Mouse (Mus musculus) bone marrow macrophage, adult 2 months (primary cell): ENCODE results near the gene Tet1. TPM values are rescaled to one million over a fixed set of nuclear protein-coding genes. Genes with fewer than 3 reads are reported as not detected.

Experiments
- H3K27ac ChIP-seq: 2 replicates; pipeline ENCODE4 v1.5.1; 2012; ENCODE audit warnings: low read depth, low read length; ENCODE audit not compliant: insufficient read depth
- H3K4me1 ChIP-seq: 2 replicates; pipeline ENCODE4 v1.6.1; 2012; ENCODE audit warnings: low read length; ENCODE audit not compliant: control insufficient read depth, insufficient read depth
- H3K4me3 ChIP-seq: 2 replicates; pipeline ENCODE4 v1.5.1; 2012; ENCODE audit warnings: mild to moderate bottlenecking, low read length, moderate library complexity; ENCODE audit not compliant: insufficient read depth
- CTCF ChIP-seq: IDR thresholded peaks from 2 replicates; pipeline ENCODE4 v1.5.1; 2012; ENCODE audit warnings: low read depth, mild to moderate bottlenecking, low read length, moderate library complexity
- POLR2A ChIP-seq: IDR thresholded peaks from 2 replicates; pipeline ENCODE4 v1.6.1; 2012; ENCODE audit warnings: mild to moderate bottlenecking, low read depth, low read length, borderline replicate concordance
- polyA plus RNA-seq: library from polyadenylated mRNA; stranded (reverse); fragments of >200 nt; gene quantifications from 2 replicates; pipeline ENCODE4 v1.2.4, GENCODE M21; 2012; ENCODE audit not compliant: missing spikeins, insufficient read depth, insufficient read length

Gene Tet1
- polyA plus RNA-seq, 1 experiment, result 0.67 TPM

- no peaks in the 10 kb centered on the region for H3K4me1 ChIP-seq
- H3K27ac ChIP-seq, result no peak overlapping the region
- H3K4me3 ChIP-seq, result no peak overlapping the region
- TF ChIP-seq POLR2A (no peak), CTCF (no peak)
Measured at GRCm38 (mm10) chr10:62875565-62875964, 33.2 kb downstream of the Tet1 start.

- Histone ChIP-seq H3K4me3 (no peak overlapping the region), H3K4me1 (no peaks in the 10 kb centered on the region), H3K27ac (no peak overlapping the region)
- TF ChIP-seq POLR2A, result no peak
- no peak for TF ChIP-seq CTCF
Measured at GRCm38 (mm10) chr10:62874828-62875227, 34.0 kb downstream of the Tet1 start.

GRCm38 (mm10) chr10:62866035-62866791 lies 42.6 kb downstream of the Tet1 start:
- Histone ChIP-seq H3K4me1 (peaks cover 4% of the 10 kb centered on the region), H3K4me3 (no peak overlapping the region), H3K27ac (no peak overlapping the region)
- TF ChIP-seq POLR2A, result no peak
- TF ChIP-seq CTCF, result no peak

GRCm38 (mm10) chr10:62865167-62866034 lies 43.4 kb downstream of the Tet1 start:
- TF ChIP-seq CTCF (no peak), POLR2A (no peak)
- Histone ChIP-seq H3K27ac (no peak overlapping the region), H3K4me3 (peak overlapping the region; percentile 35), H3K4me1 (peaks cover 4% of the 10 kb centered on the region)

- peaks cover 4% of the 10 kb centered on the region for H3K4me1 ChIP-seq
- H3K4me3 ChIP-seq, result no peak overlapping the region
- TF ChIP-seq POLR2A, result no peak
- no peak for TF ChIP-seq CTCF
- H3K27ac ChIP-seq, result no peak overlapping the region
Measured at GRCm38 (mm10) chr10:62863563-62863962, 45.2 kb downstream of the Tet1 start.

GRCm38 (mm10) chr10:62862435-62862834 lies 46.4 kb downstream of the Tet1 start:
- Histone ChIP-seq H3K4me3 (no peak overlapping the region), H3K27ac (no peak overlapping the region), H3K4me1 (peaks cover 4% of the 10 kb centered on the region)
- TF ChIP-seq POLR2A (no peak), CTCF (no peak)

GRCm38 (mm10) chr10:62858967-62859366 lies 49.8 kb downstream of the Tet1 start:
- H3K27ac ChIP-seq, result no peak overlapping the region

GRCm38 (mm10) chr10:62856690-62857290 lies 52.0 kb downstream of the Tet1 start:
- no peak overlapping the region for H3K4me3 ChIP-seq
- H3K4me1 ChIP-seq, result no peaks in the 10 kb centered on the region
- no peak for TF ChIP-seq POLR2A
- TF ChIP-seq CTCF, result no peak
- H3K27ac ChIP-seq, result no peak overlapping the region

More at GRCm38 (mm10) chr10:62858967-62859366, 49.8 kb downstream of the Tet1 start:
- TF ChIP-seq POLR2A (no peak), CTCF (no peak)
- Histone ChIP-seq H3K4me3 (no peak overlapping the region), H3K4me1 (peaks cover 4% of the 10 kb centered on the region)

GRCm38 (mm10) chr10:62854992-62855391 lies 53.8 kb downstream of the Tet1 start:
- Histone ChIP-seq H3K4me3 (no peak overlapping the region), H3K4me1 (0 out of 2 replicates have a peak, but pooled peaks cover 3% of the 10 kb centered on the region), H3K27ac (no peak overlapping the region)
- no peak for TF ChIP-seq CTCF
- TF ChIP-seq POLR2A, result no peak
